Mouse (Mus musculus) kidney, embryonic 16.5 days (tissue): ENCODE measurements around the gene Herc3. TPM values are rescaled to one million over a fixed set of nuclear protein-coding genes. Genes with fewer than 3 reads are reported as not detected.
"Not testable (repeated sequence)": the region's sequence is repeated elsewhere in the genome, so short reads cannot be mapped to it uniquely, and the experiment has no call there.

Source experiments
- ATAC-seq: fragments of 200-750 bp; cut with Nextera tagmentation; 2 replicates; pipeline ENCODE4 v1.8.0; 2017; ENCODE audit warnings: moderate TSS enrichment; ENCODE audit not compliant: low FRiP score, low TSS enrichment
- H3K27ac ChIP-seq: fragments of 300-500 bp; sonication (generic); 2 replicates; pipeline ENCODE4 v1.5.1; 2014; ENCODE audit warnings: low read length
- H3K27me3 ChIP-seq: fragments of 300-500 bp; sonication (generic); 2 replicates; pipeline ENCODE4 v1.6.1; 2014; ENCODE audit warnings: low read length, control low read depth, mixed read lengths; ENCODE audit not compliant: insufficient read depth
- H3K36me3 ChIP-seq: fragments of 300-500 bp; sonication (generic); 2 replicates; pipeline ENCODE4 v1.6.1; 2014; ENCODE audit warnings: low read length, control low read depth, mixed read lengths; ENCODE audit not compliant: insufficient read depth
- H3K4me1 ChIP-seq: fragments of 300-500 bp; sonication (generic); 2 replicates; pipeline ENCODE4 v1.6.1; 2014; ENCODE audit warnings: low read length, control low read depth, mixed read lengths; ENCODE audit not compliant: insufficient read depth
- H3K4me2 ChIP-seq: fragments of 300-500 bp; sonication (generic); replicated peaks from 2 replicates; pipeline ENCODE4 v1.6.1; 2014; ENCODE audit warnings: low read depth, low read length
- H3K4me3 ChIP-seq: fragments of 300-500 bp; sonication (generic); 2 replicates; pipeline ENCODE4 v1.5.1; 2014; ENCODE audit warnings: mild to moderate bottlenecking, low read length
- H3K9ac ChIP-seq: fragments of 300-500 bp; sonication (generic); replicated peaks from 2 replicates; pipeline ENCODE4 v1.6.1; 2014; ENCODE audit warnings: low read length
- H3K9me3 ChIP-seq: fragments of 300-500 bp; sonication (generic); 2 replicates; pipeline ENCODE4 v1.6.1; 2016; ENCODE audit warnings: low read length, control low read depth
- WGBS: fragments of 180-500 bp; shearing (Covaris S2); extraction: QIAGEN DNeasy Blood & Tissue Kit; methylation state at CpG from one replicate; pipeline ENCODE4 v1.1.7; 2014; 5-methylcytosine and 5-hydroxymethylcytosine counted together
- polyA plus RNA-seq: library from polyadenylated mRNA; unstranded; fragments of >200 nt; fragmentation: Nextera tagmentation; extraction: Ambion mirVana; gene quantifications from 2 replicates; pipeline ENCODE4 v1.2.1, GENCODE M21; 2015

Herc3 gene
- 7.2 and 10.1 TPM in 2 replicates for polyA plus RNA-seq

DNA sequence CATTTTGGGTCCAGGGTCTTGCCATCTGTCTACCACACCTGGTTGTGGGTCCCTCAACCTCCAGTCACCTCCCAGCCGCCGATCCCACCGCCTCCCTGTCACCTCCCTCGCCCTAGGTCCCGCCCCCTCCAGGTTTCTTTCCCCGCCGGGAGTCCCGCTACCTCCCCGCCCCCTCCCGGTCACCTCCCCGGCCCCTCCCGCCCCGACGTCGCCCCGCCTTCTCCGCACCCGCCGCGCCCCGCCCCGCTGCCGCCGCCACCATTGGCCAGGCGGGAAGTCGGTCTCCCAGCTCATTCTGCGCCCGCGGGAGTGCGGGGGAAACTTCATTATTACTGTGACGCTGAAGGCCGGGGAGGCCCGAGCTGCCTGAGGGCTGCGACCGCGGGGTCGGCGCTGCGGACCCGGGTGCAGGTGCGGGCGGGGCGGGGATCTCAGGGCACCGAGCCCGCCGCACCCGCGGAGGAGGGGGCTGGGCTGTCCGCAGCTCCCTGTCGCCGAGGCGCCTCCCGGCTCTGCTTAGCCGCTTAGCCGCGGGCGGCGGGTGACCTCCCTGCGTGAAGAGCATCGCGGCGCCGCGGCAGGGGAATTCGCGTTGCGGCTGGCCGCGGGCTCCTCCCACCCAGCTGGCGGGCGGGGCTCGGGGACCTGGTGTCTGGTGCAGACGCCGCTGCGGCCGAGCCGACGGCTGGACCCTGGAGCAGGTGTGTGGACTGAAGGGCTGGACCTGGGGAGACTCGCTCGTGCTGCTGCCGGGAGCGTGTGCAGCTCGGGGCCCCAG is at the start of gene Herc3:
Herc3 (plus strand) TSS at position 234 of the 778 bp plus-strand sequence.
- Histone ChIP-seq H3K27me3 (no peaks in the 10 kb centered on the region), H3K9ac (peak within 1 kb of the TSS; percentile 78), H3K4me3 (peak within 1 kb of the TSS; percentile 82), H3K9me3 (no peaks in the 10 kb centered on the region), H3K4me2 (peak within 1 kb of the TSS; percentile 80), H3K36me3 (no peaks in the 10 kb centered on the region), H3K27ac (peak within 1 kb of the TSS; percentile 88), H3K4me1 (peaks cover 10% of the 10 kb centered on the region)
- under 1% methylated on average over 53 of the region's 83 CpGs for WGBS
- peak; percentile 94 for ATAC-seq

DNA sequence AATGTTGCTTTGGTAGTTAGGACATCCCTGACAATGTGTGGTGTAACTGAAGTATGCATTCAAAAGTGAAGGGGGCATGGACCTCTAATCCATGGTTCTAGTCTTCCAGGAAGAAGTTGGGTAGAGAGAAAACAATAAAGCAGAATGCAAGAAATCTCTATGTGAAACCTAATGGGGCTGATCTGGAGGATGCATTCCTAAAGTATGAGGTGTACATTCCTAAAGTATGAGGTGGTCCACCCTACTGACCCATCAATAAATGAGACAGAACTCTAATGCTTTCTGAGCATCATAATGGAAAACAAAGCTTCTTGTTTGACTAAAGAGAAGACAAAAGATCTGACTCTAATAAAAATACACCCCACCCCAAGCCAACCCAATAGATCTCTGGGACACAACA is 29.9 kb upstream of the Herc3 start:
- H3K4me3 ChIP-seq, result no peak overlapping the region
- no peaks in the 10 kb centered on the region for H3K9me3 ChIP-seq

DNA sequence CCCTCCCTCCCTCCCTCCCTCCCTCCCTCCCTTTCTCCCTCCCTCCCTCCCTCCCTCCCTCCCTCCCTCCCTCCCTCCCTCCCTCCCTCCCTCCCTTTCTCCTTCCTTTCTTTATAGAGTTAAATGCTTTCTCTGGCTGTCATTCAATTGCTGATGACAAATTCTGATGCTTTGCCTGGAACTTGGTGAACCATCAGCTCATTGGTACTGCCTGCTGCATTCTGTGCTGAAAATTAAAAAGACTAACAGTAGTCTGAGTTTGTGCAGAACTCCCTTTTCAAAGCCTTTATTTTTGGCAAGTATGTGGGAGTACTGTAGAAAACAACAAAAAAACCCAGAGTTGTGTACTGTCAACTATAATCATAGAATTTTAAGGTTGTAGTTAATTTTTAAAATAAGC is 16.9 kb upstream of the Herc3 start:
- Histone ChIP-seq H3K4me2 (no peak overlapping the region), H3K36me3 (no peaks in the 10 kb centered on the region), H3K27me3 (no peaks in the 10 kb centered on the region), H3K27ac (no peak overlapping the region), H3K4me3 (no peak overlapping the region), H3K9me3 (no peaks in the 10 kb centered on the region), H3K9ac (no peak overlapping the region), H3K4me1 (no peaks in the 10 kb centered on the region)
- no peak for ATAC-seq

More for the DNA sequence above, 29.9 kb upstream of the Herc3 start:
- Histone ChIP-seq H3K27ac (no peak overlapping the region), H3K36me3 (no peaks in the 10 kb centered on the region), H3K9ac (no peak overlapping the region), H3K4me2 (no peak overlapping the region), H3K4me1 (no peaks in the 10 kb centered on the region), H3K27me3 (no peaks in the 10 kb centered on the region)
- ATAC-seq, result no peak

DNA sequence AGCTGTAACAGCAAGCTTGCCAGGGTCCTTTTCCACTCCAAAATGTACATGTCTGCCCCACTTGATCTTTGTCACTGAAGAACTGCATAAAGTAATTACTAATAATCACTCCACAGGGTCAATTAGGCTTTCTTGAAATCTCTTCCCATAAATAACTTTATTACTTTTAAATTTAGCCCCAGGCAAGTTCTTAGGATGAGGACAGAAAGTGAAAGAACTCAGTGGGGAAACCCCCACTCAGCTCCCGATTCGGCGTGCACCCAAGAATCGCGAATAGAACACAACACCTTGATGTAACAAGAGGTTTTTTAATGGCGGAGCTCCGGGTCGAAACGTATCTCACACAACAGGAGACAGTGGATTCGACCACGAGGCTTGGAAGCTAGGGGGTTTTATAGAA is 14.2 kb upstream of the Herc3 start:
- not testable (repeated sequence) for H3K9ac ChIP-seq, H3K27ac ChIP-seq, H3K4me3 ChIP-seq, H3K9me3 ChIP-seq, ATAC-seq, H3K4me1 ChIP-seq, H3K36me3 ChIP-seq, H3K27me3 ChIP-seq, H3K4me2 ChIP-seq
- WGBS, result 90% methylated on average over 5 of the region's 11 CpGs

DNA sequence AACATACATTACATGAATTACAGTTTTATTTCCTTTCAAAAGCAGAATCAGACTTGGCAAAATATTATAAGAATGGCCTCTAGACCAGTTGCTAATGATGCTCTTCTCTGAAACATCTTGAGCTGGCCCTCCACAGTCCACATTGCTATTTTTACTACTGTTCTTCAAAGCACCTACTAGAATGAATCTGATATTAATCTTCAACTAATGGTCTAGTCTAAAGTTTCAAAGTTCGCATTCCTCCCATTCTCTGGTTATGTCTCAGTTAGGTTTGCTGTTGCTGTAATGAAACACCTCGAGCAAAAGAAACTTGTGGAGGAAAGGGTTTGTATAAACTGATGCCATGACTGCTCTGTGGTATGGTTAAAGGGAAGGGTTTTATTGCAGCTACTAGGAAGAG is 5.6 kb upstream of the Herc3 start:
- Histone ChIP-seq H3K9ac (no peak overlapping the region), H3K4me3 (no peak overlapping the region), H3K27me3 (no peaks in the 10 kb centered on the region), H3K9me3 (no peaks in the 10 kb centered on the region), H3K4me1 (no peaks in the 10 kb centered on the region), H3K27ac (no peak overlapping the region), H3K36me3 (no peaks in the 10 kb centered on the region), H3K4me2 (no peak overlapping the region)
- 68% methylated on average over 2 of the region's 2 CpGs for WGBS
- no peak for ATAC-seq

DNA sequence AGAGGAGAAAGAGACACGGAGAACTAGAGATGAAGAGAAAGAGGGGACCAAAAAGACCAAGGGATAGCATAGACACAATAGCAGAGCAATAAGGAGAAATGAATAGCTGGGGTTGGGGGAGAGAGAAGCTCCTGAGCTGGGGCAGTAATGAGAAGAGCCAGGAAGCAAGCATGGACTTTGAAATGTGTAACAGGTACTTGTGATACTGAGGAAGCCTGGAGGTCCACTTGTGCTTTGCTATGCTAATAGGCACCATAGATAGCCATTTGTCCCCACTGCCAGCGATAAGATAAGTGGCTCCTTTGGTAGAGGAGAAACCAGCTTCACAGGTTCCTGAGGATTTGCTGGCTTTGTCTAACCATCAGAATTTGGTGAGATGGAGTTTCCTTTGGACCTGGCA is 5.2 kb upstream of the Herc3 start:
- Histone ChIP-seq H3K9ac (no peak overlapping the region), H3K4me3 (no peak overlapping the region), H3K27ac (no peak overlapping the region), H3K9me3 (no peaks in the 10 kb centered on the region), H3K4me2 (no peak overlapping the region), H3K36me3 (no peaks in the 10 kb centered on the region), H3K4me1 (no peaks in the 10 kb centered on the region; the same call in 1 of the 2 replicates), H3K27me3 (no peaks in the 10 kb centered on the region)
- WGBS, result 70% methylated on average over 2 of the region's 2 CpGs
- ATAC-seq, result no peak

DNA sequence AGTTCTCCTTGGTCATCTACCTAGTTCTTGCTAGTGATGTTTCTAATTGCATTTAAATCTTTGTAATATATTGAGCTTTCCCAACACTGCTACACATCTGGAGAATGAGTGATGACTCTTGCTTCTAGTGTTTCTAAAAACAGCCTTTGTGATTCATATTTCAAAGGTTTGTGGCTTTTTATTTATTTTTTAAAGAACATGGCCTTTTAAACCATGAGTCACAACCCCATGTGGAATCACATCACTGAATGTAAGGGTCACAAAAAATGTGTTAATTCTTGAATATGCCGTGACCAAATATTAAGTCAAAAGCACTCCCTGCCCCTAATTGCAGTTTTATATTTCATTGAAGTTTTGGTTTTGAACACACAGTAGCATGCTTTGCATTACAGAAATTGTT is 2.7 kb upstream of the Herc3 start:
- Histone ChIP-seq H3K4me3 (no peak overlapping the region), H3K27me3 (no peaks in the 10 kb centered on the region), H3K27ac (no peak overlapping the region), H3K9me3 (no peaks in the 10 kb centered on the region), H3K9ac (no peak overlapping the region), H3K36me3 (no peaks in the 10 kb centered on the region), H3K4me2 (no peak overlapping the region), H3K4me1 (peaks cover 10% of the 10 kb centered on the region)
- ATAC-seq, result no peak
- 79% methylated on average over 1 of the region's 1 CpGs for WGBS

DNA sequence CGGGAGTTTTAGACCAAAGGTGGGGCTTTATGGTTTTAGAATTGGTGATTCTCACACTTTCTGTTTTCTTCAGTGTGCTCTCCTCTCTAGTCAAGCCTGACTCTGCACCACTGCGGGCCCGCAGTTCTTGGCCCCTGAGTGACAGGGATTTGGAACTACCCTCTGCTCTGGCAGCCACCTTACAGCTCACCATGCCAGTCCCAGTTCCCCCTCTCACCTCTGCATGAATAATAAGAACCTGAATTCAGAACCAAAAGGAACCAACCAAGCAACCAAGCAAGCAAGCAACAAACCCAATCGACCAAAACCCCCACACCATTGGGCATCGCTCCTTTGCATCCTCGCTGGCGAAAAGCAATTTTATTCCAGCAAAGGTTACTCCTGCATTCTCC is 429 bp upstream of the Herc3 start:
- H3K27ac ChIP-seq, result no peak overlapping the region
- no peak; the same call in 1 of the 2 replicates for ATAC-seq
- peak overlapping the region; percentile 78; the same call in 1 of the 2 replicates for H3K9ac ChIP-seq
- WGBS, result 13% methylated on average over 7 of the region's 7 CpGs
- no peaks in the 10 kb centered on the region for H3K9me3 ChIP-seq
- H3K36me3 ChIP-seq, result no peaks in the 10 kb centered on the region
- peak overlapping the region; percentile 82 for H3K4me3 ChIP-seq
- H3K27me3 ChIP-seq, result no peaks in the 10 kb centered on the region
- H3K4me1 ChIP-seq, result peaks cover 10% of the 10 kb centered on the region
- peak overlapping the region; percentile 80 for H3K4me2 ChIP-seq

DNA sequence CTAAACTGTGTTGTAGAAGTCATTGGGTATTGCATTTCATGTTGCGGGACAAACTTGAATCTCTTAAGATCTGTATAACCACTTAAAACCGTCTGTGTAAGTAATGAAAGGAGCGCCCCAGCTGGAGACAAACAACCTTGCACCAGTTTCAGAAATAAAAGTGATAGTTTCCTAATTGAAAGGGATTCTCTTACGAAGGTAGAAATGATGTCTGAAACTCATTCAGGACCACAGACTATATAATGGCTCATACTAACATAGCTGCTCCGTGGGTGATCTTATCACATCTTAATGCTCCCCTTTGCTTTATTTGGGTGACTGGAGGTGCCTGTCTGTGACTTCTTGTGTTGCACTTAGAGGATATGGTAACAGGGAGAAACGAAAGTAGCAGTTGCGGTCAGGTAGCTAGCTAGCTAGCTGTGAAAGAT is 1.3 kb downstream of the Herc3 start:
- Histone ChIP-seq H3K27ac (no peak overlapping the region), H3K4me1 (peaks cover 10% of the 10 kb centered on the region), H3K4me3 (peak overlapping the region; percentile 82), H3K36me3 (no peaks in the 10 kb centered on the region), H3K9me3 (no peaks in the 10 kb centered on the region), H3K9ac (no peak overlapping the region; the same call in 1 of the 2 replicates), H3K4me2 (peak overlapping the region; percentile 80), H3K27me3 (no peaks in the 10 kb centered on the region)
- WGBS, result 26% methylated on average over 7 of the region's 7 CpGs
- ATAC-seq, result no peak

DNA sequence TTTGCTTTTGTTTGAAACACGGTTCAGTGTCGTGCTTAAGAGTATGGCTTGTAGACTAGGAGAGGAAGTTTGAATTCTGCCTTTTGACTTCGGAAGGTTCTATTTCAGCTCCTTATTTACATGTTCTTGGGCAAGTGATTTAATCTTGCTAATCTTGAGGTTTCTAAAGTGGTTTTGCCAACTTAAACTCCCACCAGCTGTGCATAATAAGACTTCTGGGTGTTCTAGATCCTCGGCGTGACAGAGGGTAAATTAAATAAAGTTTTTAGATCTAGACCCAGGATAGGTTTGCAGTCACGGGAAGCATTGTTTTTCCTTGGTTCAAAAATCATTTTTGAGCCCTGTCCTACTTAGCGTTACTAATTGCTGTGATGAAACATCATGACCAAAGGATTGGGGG is 3.2 kb downstream of the Herc3 start:
- Histone ChIP-seq H3K9me3 (no peaks in the 10 kb centered on the region), H3K4me3 (no peak overlapping the region), H3K27me3 (no peaks in the 10 kb centered on the region), H3K4me2 (no peak overlapping the region), H3K9ac (no peak overlapping the region), H3K4me1 (peaks cover 10% of the 10 kb centered on the region), H3K36me3 (no peaks in the 10 kb centered on the region), H3K27ac (no peak overlapping the region)
- no peak for ATAC-seq
- 91% methylated on average over 7 of the region's 7 CpGs for WGBS
